Mouse (Mus musculus) midbrain, embryonic 16.5 days (tissue): ENCODE results near the gene Sv2a. TPM values are rescaled to one million over a fixed set of nuclear protein-coding genes. Genes with fewer than 3 reads are reported as not detected.

Experiments
- ATAC-seq: fragments of 200-750 bp; cut with Nextera tagmentation; 2 replicates; pipeline ENCODE4 v1.8.0; 2017; ENCODE audit warnings: moderate TSS enrichment
- H3K27ac ChIP-seq: fragments of 300-500 bp; sonication (generic); 2 replicates; pipeline ENCODE4 v1.5.1; 2014; ENCODE audit warnings: mild to moderate bottlenecking, low read length, mixed read lengths
- H3K27me3 ChIP-seq: fragments of 300-500 bp; sonication (generic); 2 replicates; pipeline ENCODE4 v1.6.1; 2014; ENCODE audit warnings: low read depth, low read length, mixed read lengths; ENCODE audit not compliant: control insufficient read depth, insufficient read depth
- H3K36me3 ChIP-seq: fragments of 300-500 bp; sonication (generic); 2 replicates; pipeline ENCODE4 v1.6.1; 2014; ENCODE audit warnings: mild to moderate bottlenecking, low read length, moderate library complexity, mixed read lengths; ENCODE audit not compliant: control insufficient read depth, insufficient read depth
- H3K4me1 ChIP-seq: fragments of 300-500 bp; sonication (generic); 2 replicates; pipeline ENCODE4 v1.6.1; 2014; ENCODE audit warnings: mild to moderate bottlenecking, low read length, mixed read lengths; ENCODE audit not compliant: control insufficient read depth, insufficient read depth
- H3K4me2 ChIP-seq: fragments of 300-500 bp; sonication (generic); 2 replicates; pipeline ENCODE4 v1.6.1; 2014; ENCODE audit warnings: mild to moderate bottlenecking, low read length, mixed read lengths
- H3K4me3 ChIP-seq: fragments of 300-500 bp; sonication (generic); 2 replicates; pipeline ENCODE4 v1.5.1; 2014; ENCODE audit warnings: low read depth, mild to moderate bottlenecking, low read length, moderate library complexity, mixed read lengths
- H3K9ac ChIP-seq: fragments of 300-500 bp; sonication (generic); 2 replicates; pipeline ENCODE4 v1.6.1; 2014; ENCODE audit warnings: low read depth, low read length, mixed read lengths
- H3K9me3 ChIP-seq: fragments of 300-500 bp; sonication (generic); replicated peaks from 2 replicates; pipeline ENCODE4 v1.6.1; 2014; ENCODE audit warnings: mild to moderate bottlenecking, low read length, mixed read lengths; ENCODE audit not compliant: control insufficient read depth, poor library complexity, severe bottlenecking
- WGBS: fragments of 180-500 bp; shearing (Covaris S2); extraction: QIAGEN DNeasy Blood & Tissue Kit; methylation state at CpG from one replicate; pipeline ENCODE4 v1.1.7; 2014; 5-methylcytosine and 5-hydroxymethylcytosine counted together
- polyA plus RNA-seq: library from polyadenylated mRNA; unstranded; fragments of >200 nt; fragmentation: Nextera tagmentation; extraction: Ambion mirVana; gene quantifications from 2 replicates; pipeline ENCODE4 v1.2.1, GENCODE M21; 2015

Sv2a gene
- polyA plus RNA-seq, 1 experiment from 2014 or later = 137 TPM

DNA sequence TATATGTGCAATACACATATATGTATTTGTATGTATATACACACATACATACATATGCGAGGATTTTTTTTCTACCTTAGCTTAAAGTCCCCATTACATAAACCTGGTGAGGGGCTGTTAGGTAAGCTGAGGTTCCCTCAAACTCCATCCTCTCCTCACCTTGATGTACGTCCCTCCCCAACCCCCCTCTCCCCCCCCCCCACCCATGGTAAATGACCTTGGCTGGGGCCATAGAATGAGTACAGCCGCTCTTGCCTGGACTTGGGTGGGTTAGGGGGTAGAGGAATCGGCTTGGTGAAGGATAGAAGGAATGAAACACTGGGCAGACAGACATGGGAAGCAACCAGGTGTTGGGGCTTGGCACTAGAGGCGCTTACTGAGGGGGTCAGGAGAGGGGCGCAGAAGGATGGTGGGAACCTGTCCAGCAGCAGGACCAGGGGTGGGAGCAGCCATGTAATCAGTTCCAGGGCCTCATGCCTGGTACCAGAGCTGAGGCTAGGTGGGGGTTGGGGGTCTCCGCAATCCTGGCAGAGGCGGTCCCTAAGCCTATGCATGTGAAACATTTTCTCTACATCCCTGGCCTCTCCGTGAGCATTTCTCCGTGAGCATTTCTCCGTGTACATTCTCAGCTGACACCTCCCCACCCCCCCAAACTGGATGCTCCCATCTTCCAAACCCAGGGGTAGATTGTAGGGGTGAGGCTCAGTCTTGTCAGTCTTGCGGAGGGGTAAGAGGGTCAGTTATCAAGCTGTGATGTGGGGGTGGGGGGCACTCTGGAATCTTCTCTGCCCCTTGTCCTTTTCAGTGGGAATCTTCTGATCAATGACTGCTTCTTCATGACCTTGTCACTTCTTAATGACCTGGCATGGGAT lies 795 bp downstream of the Sv2a start:
- Histone ChIP-seq H3K4me2 (peak overlapping the region; percentile 66), H3K36me3 (peaks cover 20% of the 10 kb centered on the region), H3K9me3 (no peaks in the 10 kb centered on the region), H3K4me1 (peaks cover 25% of the 10 kb centered on the region), H3K9ac (peak overlapping the region; percentile 91), H3K27me3 (no peaks in the 10 kb centered on the region), H3K27ac (peak overlapping the region; percentile 93), H3K4me3 (peak overlapping the region; percentile 76)
- ATAC-seq = peak; percentile 66
- WGBS = 21% methylated on average over 12 of the region's 12 CpGs

DNA sequence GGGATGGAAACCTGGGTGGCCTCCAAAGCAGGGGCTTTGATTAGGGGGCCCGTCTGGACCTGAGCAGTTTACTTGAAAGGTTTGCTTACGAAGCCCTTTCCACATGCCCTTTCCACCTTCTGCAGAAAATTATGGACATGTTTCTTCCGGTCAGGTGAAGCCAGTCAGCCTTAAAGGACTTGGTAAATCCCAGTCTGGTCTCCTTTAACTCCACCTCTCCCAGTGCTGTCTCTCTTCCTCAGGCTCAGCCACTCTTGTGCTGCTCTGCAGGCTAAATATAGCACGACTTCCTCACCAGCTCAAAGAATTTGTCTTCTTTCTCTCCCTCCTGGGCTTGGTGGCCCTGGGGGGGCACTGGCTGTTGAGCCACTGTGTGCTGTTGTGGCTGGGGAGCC lies 1.4 kb downstream of the Sv2a start:
- Histone ChIP-seq H3K9ac (peak overlapping the region; percentile 91), H3K4me2 (peak overlapping the region; percentile 66), H3K36me3 (peaks cover 20% of the 10 kb centered on the region), H3K9me3 (no peaks in the 10 kb centered on the region), H3K4me1 (peaks cover 25% of the 10 kb centered on the region), H3K27ac (peak overlapping the region; percentile 93), H3K27me3 (no peaks in the 10 kb centered on the region), H3K4me3 (peak overlapping the region; percentile 76)
- WGBS = 20% methylated on average over 4 of the region's 4 CpGs
- ATAC-seq = no peak

DNA sequence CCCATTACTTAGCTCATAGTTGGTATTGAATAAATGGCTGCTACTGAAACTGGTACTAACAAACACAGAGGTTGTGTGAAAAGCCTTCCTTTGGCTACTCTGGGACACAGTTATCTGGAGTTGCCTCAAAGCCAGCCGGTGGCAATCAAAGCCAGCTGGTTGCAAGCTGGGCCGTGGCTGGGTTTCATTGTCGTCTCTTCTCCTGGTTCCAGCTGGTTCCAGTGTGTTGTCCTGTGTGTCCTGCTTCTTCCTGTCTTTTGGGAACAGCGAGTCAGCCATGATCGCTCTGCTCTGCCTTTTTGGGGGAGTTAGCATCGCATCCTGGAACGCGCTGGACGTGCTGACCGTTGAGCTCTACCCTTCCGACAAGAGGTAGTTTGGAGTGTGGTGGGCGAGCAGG lies 12.0 kb downstream of the Sv2a start:
- Histone ChIP-seq H3K9me3 (no peaks in the 10 kb centered on the region), H3K27me3 (no peaks in the 10 kb centered on the region), H3K27ac (no peak overlapping the region), H3K4me3 (no peak overlapping the region), H3K9ac (no peak overlapping the region), H3K36me3 (peaks cover 39% of the 10 kb centered on the region), H3K4me2 (no peak overlapping the region), H3K4me1 (peaks cover 11% of the 10 kb centered on the region)
- no peak for ATAC-seq
- 74% methylated on average over 12 of the region's 12 CpGs for WGBS

DNA sequence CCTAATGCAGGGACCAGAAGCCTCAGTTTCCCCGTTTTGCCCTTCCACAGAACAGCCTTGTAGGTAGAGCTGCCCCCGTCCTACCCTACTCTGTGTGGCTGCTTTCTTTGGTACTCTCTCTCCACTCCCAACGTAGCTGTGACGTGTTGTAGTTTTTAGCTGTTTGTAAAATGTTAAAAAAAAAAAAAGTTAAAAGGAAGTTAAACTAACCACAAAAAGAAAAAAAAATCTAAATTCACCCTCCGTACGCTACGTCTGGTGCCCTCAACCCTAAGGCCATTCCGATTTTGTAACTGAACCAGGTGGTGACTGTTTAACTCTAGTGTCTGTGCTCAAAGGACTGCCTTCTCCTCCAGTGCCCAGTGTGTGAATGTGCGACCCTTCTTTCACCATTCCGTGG lies 14.0 kb downstream of the Sv2a start:
- H3K27ac ChIP-seq = no peak overlapping the region
- peaks cover 23% of the 10 kb centered on the region for H3K36me3 ChIP-seq
- no peaks in the 10 kb centered on the region for H3K9me3 ChIP-seq
- H3K9ac ChIP-seq = no peak overlapping the region
- H3K27me3 ChIP-seq = no peaks in the 10 kb centered on the region
- no peak for ATAC-seq
- H3K4me2 ChIP-seq = no peak overlapping the region
- peaks cover 12% of the 10 kb centered on the region for H3K4me1 ChIP-seq
- H3K4me3 ChIP-seq = no peak overlapping the region
- WGBS = 89% methylated on average over 10 of the region's 10 CpGs

DNA sequence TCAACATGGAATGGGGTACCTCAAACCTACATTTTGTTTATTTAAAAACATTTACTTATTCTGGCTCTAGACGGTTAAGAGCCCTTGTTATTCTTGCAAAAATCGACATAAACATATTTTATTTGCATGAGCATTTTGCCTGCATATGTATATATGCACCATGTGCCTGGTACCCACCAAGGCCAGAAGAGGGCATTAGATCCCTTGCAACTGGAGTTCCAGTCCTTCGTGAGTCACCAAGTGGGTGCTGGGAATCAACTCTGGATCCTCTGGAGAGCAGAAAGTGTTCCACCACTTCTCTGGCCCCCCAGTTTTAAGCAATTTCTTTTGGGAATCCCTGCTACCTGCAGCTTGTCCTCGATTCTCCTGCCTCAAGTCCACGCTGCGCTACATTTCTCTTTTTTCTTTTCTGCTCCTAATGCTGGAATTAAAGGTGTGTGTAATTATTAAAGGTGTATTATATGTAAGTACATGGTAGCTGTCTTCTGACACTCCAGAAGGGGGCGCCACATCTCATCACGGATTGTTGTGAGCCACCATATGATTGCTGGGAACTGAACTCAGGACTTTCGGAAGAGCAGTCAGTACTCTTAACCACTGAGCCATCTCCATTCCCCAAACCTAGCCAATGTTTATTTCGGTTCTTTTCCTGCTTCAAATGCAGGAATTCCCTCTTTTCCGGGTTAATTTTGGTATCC lies 14.8 kb downstream of the Sv2a start:
- Histone ChIP-seq H3K9ac (no peak overlapping the region), H3K4me2 (peak overlapping the region; percentile 96; the same call in 1 of the 2 replicates), H3K36me3 (peaks cover 18% of the 10 kb centered on the region), H3K9me3 (no peaks in the 10 kb centered on the region), H3K4me3 (no peak overlapping the region; the same call in 1 of the 2 replicates), H3K27me3 (no peaks in the 10 kb centered on the region), H3K27ac (no peak overlapping the region; the same call in 1 of the 2 replicates), H3K4me1 (peaks cover 12% of the 10 kb centered on the region)
- 93% methylated on average over 11 of the region's 11 CpGs for WGBS
- ATAC-seq = no peak

DNA sequence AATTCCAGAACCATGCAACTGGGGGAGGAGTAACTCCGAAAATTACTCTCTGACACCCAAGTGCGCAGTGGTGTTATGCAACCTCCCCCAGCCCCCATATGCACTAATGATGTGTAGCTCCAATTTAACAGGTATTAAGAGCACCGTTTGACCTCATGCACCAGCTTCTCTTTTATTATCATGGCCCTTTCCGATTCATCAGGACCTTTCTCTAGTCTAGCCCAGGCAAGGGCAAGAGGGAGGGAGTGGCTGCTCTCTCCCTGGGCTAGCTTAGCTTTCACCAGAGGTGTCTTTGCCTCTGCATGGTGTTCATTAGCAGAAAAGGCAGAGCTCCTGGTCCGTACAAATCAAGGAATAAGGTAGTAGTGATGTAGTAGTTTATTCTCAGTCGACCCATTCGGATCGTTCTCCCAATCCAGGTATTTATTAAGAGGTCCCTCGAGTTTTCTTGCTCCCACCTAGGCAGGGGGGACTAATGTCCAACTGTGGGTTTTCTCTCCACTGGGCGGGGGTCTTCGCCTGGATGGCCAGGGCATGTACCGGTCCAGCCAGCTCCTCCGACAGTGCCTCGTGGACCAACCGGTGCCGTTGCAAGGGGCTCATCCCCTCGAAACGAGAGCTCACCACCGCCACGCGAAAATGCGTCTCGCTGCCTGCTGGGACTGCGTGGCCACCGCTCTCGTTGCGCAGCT lies 15.6 kb downstream of the Sv2a start:
- Histone ChIP-seq H3K4me1 (peaks cover 12% of the 10 kb centered on the region), H3K36me3 (peaks cover 18% of the 10 kb centered on the region), H3K9me3 (no peaks in the 10 kb centered on the region), H3K9ac (peak overlapping the region; percentile 92), H3K27me3 (no peaks in the 10 kb centered on the region), H3K27ac (peak overlapping the region; percentile 98), H3K4me3 (peak overlapping the region; percentile 79), H3K4me2 (peak overlapping the region; percentile 96)
- ATAC-seq = peak; percentile 10; the same call in 1 of the 2 replicates
- WGBS = 18% methylated on average over 27 of the region's 27 CpGs

DNA sequence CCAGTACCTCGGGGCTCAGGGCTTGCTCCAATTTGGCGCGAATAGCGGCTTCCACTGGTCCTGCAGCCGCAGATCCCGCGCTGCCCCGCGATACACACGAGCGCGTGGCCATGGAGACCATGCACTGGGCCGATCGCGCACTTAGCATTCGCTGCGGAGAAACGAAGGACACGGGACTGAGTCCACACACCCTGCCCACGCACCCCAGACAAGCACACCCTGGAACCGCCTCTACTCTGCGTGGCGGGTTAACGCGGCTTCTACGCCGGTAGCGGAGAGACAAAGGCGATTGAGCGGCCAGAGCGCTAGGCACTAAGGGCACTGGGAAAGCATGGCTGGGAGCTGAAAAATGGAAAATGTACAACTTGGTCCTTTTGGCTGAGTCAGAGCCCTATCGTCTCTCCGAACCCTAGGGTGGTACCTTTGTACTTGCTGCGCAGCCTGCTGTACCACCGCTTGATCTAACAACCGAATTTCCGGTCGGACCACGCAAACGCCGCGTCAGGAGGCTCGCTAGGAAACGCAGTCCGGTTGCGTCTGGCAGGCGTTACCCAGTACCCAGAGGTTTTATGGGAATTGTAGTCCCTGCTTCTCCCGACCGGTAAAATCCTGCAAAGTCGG lies 16.3 kb downstream of the Sv2a start:
- H3K4me3 ChIP-seq = peak overlapping the region; percentile 79
- peaks cover 12% of the 10 kb centered on the region for H3K4me1 ChIP-seq
- H3K27ac ChIP-seq = peak overlapping the region; percentile 98
- H3K9me3 ChIP-seq = no peaks in the 10 kb centered on the region
- H3K36me3 ChIP-seq = peaks cover 17% of the 10 kb centered on the region
- WGBS = under 1% methylated on average over 50 of the region's 50 CpGs
- peak overlapping the region; percentile 92 for H3K9ac ChIP-seq
- no peaks in the 10 kb centered on the region for H3K27me3 ChIP-seq
- H3K4me2 ChIP-seq = peak overlapping the region; percentile 96
- ATAC-seq = peak; percentile 95

DNA sequence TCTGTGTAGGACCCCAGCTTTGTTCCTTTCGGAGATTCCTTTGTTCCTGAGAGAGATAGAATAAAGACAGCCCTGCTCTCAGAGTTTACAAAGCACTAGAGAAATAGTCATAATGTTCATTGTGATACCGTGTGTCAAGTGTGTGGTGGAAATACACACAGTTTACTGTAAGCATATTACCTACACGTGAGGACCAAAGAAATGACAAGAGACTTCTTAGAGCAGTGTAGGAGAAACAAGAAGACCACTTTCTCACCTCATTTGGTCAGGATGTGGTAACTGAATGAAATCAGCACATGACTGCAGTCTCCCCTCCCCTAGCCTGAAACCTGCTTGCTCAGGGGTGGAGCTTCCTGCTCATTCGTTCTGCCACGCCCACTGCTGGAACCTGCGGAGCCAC lies 17.2 kb downstream of the Sv2a start:
- 7% methylated on average over 6 of the region's 6 CpGs for WGBS
- peak overlapping the region; percentile 92 for H3K9ac ChIP-seq
- peak overlapping the region; percentile 79 for H3K4me3 ChIP-seq
- H3K4me1 ChIP-seq = peaks cover 12% of the 10 kb centered on the region
- peak; percentile 29; the same call in 1 of the 2 replicates for ATAC-seq
- H3K36me3 ChIP-seq = peaks cover 11% of the 10 kb centered on the region; the same call in 1 of the 2 replicates
- peak overlapping the region; percentile 96 for H3K4me2 ChIP-seq
- H3K9me3 ChIP-seq = no peaks in the 10 kb centered on the region
- H3K27me3 ChIP-seq = no peaks in the 10 kb centered on the region
- peak overlapping the region; percentile 59 for H3K27ac ChIP-seq
